Mouse (Mus musculus): Measurements from ENCODE around the gene Smim7. TPM values are rescaled to one million over a fixed set of nuclear protein-coding genes. Genes with fewer than 3 reads are reported as not detected.

The Smim7 gene
- polyA plus RNA-seq, 1 experiment from 2014 or later, result 16.5 TPM

Other genes with a start within 250 kb of the Smim7 start
- 36.4 to 53.4 TPM (median 39.6 TPM) in 3 replicates for gene Eps15l1, start 149.6 kb downstream of the Smim7 start, polyA plus RNA-seq (2018)
- 0.50 to 0.60 TPM (median 0.58 TPM) in 3 replicates for gene Calr3, start 127.2 kb downstream of the Smim7 start, polyA plus RNA-seq (2018)
- 2.4 to 5.8 TPM (median 3.0 TPM) in 3 replicates for gene 1700030K09Rik, start 127.2 kb downstream of the Smim7 start, polyA plus RNA-seq (2018)
- 41.2 to 67.1 TPM (median 44.9 TPM) in 3 replicates for gene Cherp, start 95.9 kb downstream of the Smim7 start, polyA plus RNA-seq (2018)
- gene Slc35e1, start 78.5 kb downstream of the Smim7 start, polyA plus RNA-seq (2018), result 31.9 to 35.0 TPM (median 32.6 TPM) in 3 replicates
- gene Med26, start 22.8 kb downstream of the Smim7 start, polyA plus RNA-seq (2018), result 4.4 to 5.6 TPM (median 4.6 TPM) in 3 replicates
- 2.2 to 4.4 TPM (median 2.7 TPM) in 3 replicates for gene Tmem38a, start 967 bp upstream of the Smim7 start, polyA plus RNA-seq (2018)
- gene Nwd1, start 75.6 kb upstream of the Smim7 start, polyA plus RNA-seq (2018), result 0.06 to 0.09 TPM (median 0.06 TPM) in 3 replicates
- gene Sin3b, start 152.2 kb upstream of the Smim7 start, polyA plus RNA-seq (2018), result 108 to 154 TPM (median 139 TPM) in 3 replicates
- gene F2rl3, start 190.8 kb upstream of the Smim7 start, polyA plus RNA-seq (2018), result not detected in 3 replicates